Mouse (Mus musculus) gastrocnemius, postnatal 14 days (tissue): ENCODE data around the gene Vps53. TPM values are rescaled to one million over a fixed set of nuclear protein-coding genes. Genes with fewer than 3 reads are reported as not detected.
"Not testable (repeated sequence)": the region's sequence is repeated elsewhere in the genome, so short reads cannot be mapped to it uniquely, and the experiment has no call there.

Experiments used
- DNase-seq: peaks from one replicate; pipeline ENCODE4 v3.0.0; 2021; ENCODE audit warnings: mixed read lengths
- intact Hi-C: fragments of 180-260 bp; cut with DNase I; formaldehyde crosslinking; loops from one replicate; pipeline ENCODE4 v1.15.1; 2025; ENCODE audit warnings: low total_unique reads
- long read RNA-seq, 2 experiments: library from polyadenylated mRNA; stranded (forward); transcript quantifications; one replicate each; pipeline ENCODE4 v2.0.0; 2021
- total RNA-seq, 2 experiments: library from RNA; stranded (reverse); gene quantifications; 2 replicates each; pipeline ENCODE4 v1.2.3; 2021

Vps53 gene
- 10 to 100 TPM; 23.8 to 26.4 TPM for total RNA-seq
- long read RNA-seq, experiment 1, transcript Vps53-201 (22 exons, 2,833 nt): major isoform, 12 of 20 reads
- long read RNA-seq, experiment 1, partial matches to known transcripts: 4 of 20 reads
- long read RNA-seq, experiment 1, other reads (novel, unspliced or antisense): 1 of 20 reads
- long read RNA-seq, experiment 2, transcript Vps53-201 (22 exons, 2,833 nt): major isoform, 20 of 32 reads
- long read RNA-seq, experiment 2, partial matches to known transcripts: 5 of 32 reads
- long read RNA-seq, experiment 2, other reads (novel, unspliced or antisense): 2 of 32 reads

DNA sequence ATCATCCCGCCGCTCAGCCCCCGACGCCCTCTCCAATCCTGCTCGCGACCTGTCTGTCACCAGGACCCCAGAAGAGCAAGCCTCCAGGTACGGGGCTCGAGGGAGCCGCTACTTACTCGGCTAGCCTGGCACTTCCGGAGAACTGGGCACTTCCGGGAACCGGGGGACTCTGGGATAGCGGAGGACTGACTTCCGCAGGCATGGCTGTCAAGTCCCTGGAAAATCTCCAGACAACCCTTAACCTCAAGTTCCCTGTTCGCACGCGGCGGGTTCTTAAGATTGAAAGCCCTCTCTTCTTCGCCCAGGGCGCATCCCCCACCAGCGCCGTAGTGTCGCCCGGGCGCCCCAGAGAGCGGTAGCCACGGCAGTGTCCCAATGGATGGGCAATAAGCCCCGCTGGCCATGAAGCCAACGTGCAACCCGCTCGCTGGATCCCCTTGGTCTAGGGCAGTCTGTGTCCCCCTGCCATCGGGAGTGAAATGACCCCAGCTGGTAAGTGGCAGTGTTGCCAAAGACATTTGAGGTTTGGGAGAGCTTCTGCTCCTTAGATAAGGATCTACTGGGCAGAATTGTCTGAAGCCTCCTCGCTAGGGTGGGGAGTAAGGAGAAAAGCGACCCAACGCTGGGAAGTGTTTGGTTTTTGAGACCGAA lies at the start of gene Vps53, which contains the start of gene Fam57a:
Vps53 (minus strand) TSS at position 153 of the 651 bp plus-strand sequence.
Fam57a (plus strand) TSS at position 177 of the 651 bp plus-strand sequence.
- intact Hi-C loops: loop anchor here (10.0 kb wide), 1 partner anchor 225 kb away; the partner anchor contains the start of gene Timm22
- peak; percentile 89 for DNase-seq

DNA sequence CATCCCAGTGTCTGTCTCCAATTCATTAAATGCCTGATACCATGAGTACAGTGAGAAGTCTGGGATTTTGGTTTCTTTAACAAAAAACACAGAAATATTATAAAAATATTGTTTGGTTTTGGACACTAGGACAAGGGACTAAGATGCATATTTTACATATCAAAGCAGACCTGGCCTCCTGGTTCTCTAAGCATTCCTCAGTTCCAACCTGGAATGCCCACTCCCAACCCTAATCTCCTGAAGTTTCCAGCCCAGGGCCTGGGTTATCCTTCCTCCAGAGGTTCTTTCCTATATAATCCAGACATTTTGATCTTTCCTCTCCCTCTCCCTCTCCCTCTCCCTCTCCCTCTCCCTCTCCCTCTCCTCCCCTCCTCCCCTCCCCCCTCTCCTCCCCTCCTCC lies 45.6 kb upstream of the Vps53 start:
- DNase-seq: no peak
- intact Hi-C loops: no loop called here

DNA sequence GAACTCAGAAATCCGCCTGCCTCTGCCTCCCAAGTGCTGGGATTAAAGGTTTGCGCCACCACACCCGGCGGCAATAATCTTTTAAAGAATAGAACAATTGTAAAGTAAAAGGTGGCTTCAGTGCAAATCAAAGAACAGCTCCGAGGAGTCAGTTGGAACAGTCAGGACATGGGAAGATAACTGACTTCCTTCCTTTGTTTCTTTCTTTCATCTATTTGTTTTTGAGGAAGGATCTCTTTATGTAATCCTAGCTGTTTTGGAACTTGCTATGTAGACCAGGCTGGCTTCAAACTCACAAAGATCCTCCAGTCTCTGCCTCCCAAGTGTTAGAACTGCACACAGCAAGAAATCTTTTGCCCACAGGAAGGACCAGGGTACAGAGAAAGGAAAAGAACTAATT lies 45.2 kb upstream of the Vps53 start:
- intact Hi-C loops: no loop called here
- no peak for DNase-seq

DNA sequence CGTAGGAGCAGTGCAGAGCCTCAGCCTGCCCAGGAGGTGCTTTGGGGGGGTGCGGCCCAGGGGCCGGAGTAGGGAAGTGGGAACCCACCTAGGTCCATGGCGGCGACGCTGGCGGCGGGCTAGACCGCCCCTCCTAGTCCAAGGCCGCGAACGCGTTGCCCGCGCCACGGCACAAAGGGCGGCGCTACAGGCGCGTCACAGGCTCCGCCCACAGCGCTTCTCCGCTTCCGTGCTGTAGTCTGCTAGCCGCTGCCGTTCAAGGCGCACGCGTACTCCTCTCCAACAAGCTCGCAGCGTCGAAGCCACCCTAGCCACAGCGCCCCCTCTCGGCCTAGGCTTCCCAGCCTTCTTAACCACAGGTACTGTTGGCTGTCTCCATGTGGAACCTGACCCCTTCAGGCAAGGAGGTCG lies 37.9 kb upstream of the Vps53 start, which contains the start of the genes Dbil5 and Gemin4:
Dbil5 (plus strand) TSS at position 219 of the 411 bp plus-strand sequence.
Gemin4 (minus strand) TSS at position 275 of the 411 bp plus-strand sequence.
- peak; percentile 97 for DNase-seq
- intact Hi-C loops: no loop called here

DNA sequence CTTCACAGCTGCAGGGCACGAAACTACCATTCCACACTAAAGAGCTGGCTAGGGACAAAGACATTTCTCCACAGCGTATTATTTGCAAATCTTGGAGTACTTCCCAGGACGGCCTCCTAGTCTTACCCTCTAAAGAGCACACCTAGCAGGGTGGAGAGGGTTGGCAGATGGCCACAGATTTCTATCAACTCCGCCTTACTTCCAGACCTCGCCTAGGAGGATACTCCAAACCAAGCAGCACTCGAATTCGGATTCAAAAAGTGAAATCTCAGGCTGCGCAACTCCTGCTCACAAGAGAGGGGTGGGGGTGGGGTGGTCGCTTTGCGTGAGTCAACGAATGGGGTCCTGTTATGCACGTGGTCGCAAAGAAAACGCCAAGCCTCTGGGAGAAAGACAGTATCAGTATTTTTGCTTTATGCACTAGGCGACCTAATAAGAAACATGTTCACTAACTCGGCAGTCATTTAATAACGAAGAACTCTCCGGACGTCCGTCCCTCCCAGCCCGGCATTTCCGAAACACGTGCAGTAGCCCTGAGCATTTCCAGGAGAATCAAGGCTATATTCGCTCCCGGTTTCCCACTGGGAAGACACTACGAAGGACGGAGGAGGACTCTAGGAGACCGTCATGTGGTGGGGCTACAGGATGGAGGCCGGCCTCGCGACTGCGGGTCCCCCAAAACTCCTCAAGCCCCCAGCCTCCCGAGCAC lies 37.4 kb upstream of the Vps53 start:
- no peak for DNase-seq
- intact Hi-C loops: no loop called here

DNA sequence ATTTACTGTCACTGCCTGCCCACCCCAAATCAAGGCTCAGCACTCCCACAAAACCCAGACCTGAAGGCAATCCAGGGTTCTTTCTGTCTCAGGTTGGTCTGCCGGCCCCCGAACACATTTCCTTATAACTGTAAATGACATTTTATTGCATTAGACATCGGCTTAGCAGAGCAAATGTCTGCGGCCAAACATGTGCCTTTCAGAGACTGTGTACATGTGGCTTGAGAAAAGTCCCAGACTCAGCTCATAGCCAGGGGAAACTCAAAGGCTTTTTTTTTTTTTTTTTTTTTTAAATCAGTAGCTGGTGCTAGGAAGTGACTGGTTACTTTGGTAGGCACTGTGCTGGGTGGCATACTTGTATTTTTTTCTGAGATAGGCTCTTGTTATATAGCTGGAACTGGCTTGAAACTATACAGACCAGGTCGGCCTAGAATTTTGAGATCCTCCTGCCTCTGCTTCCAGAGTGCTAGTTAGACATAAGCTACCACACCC lies 36.6 kb upstream of the Vps53 start:
- intact Hi-C loops: no loop called here
- DNase-seq: no peak

DNA sequence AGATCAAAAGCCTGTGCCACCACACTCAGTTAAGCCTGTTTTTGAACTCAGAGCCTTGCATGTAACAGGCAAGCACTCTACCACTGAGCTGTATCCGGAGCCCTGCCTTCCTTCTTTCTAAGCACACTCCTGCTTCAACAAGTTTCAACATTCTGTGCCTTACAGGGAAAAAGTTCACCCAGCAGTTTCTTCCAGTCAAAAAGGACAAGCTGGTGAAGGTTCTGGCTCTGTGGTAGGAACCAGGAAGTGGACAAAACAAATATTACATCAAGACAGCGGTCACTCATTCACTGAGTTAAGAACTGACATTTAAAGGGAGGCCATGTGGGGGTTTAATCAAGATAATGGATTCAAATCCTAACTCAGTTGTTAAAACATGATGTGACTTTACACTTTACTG lies 35.6 kb upstream of the Vps53 start:
- intact Hi-C loops: no loop called here
- no peak for DNase-seq

DNA sequence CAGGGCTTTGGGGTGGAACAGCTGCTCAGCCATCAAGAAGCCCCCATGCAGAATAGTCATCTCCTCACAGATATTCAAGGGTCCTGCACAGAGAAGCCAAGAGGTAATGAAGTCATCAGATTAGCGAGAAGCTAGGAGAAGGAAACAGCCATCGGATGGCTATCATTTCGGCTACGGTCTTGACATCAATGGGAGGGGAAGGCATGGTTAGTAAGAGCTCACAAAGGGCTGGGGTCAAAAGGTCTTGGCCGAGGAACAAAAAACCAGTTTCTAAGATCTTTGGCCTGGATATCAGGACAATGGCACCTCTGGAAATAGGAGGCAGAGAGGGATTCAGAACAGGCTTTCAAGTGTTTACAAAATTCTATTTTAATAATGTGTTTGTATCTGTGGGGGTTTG lies 34.4 kb upstream of the Vps53 start:
- intact Hi-C loops: no loop called here
- DNase-seq: no peak

DNA sequence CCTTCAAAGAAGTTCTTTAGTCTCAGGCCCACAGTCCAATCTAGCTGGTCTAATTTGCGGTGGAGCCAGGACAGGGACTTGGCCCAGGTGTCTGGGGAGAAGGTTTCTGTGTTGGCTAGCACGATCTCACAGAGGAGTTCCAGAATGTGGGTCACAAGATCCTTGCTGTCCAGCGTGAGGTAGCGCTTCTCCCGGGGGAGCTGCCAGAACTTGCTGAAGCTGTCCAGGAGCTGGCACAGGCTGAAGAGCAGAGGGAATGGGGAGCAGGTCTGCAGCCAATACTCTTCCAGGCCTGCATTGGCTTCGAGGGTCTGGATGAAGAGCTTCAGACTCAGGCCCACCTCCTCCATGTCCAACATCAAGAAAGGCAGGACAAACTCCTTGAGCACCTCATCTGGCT lies 32.1 kb upstream of the Vps53 start:
- peak; percentile 20 for DNase-seq
- intact Hi-C loops: not testable (repeated sequence)

DNA sequence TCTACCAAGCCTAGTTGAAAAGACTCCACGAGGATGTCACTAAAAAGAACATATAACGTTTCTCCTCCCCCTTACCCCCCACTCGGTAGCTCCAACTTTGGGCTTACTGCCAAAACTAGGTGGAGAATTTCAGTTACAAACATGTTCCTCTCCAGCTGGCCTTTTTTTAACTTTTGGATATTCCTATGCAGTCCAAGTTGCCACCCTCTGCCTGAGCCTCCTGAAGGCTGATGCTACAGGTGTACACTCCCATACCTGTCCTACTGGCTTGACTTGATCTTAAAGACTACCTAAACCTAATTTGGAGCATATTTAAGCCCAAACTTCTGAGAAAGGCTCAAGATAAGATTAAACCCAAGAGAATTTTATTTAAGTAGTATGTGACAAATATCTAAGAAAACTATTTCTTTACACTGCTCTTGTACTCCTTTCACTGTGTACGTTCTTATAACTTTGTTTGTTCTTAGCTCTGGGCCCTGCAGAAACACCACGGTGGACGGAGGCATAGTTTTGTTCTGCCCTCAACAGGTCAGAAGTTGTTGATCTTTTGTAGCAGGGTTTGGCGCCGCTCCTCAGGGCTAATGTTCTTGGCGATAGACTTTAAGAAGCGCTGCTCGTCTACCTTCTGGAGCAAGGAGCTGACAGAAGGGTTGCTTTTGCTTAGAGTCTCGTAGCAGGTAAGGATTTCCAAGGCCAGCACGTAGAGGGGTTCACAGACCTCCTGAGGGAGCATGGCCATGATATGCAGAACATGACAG lies 31.0 kb upstream of the Vps53 start:
- intact Hi-C loops: no loop called here
- no peak for DNase-seq

DNA sequence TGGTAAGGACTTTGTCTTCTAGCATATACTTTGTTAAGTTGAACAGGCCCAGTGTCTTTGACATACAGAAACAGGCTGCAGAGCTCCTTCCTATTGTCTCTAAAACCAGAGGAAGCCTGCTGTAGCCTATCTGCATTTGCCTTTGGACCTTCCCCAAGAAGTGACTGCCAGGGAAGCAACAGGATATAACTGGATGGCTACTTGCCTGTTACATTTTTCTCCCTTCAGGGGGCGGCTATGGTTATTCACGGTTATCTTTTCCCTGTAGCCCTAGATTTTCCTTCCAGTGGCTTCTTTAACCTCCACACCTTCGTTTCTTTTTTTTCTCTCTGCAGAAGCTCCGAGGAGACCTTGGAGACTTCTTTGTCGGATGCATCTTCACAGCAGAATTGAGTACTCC lies 27.3 kb upstream of the Vps53 start:
- intact Hi-C loops: no loop called here
- DNase-seq: no peak

DNA sequence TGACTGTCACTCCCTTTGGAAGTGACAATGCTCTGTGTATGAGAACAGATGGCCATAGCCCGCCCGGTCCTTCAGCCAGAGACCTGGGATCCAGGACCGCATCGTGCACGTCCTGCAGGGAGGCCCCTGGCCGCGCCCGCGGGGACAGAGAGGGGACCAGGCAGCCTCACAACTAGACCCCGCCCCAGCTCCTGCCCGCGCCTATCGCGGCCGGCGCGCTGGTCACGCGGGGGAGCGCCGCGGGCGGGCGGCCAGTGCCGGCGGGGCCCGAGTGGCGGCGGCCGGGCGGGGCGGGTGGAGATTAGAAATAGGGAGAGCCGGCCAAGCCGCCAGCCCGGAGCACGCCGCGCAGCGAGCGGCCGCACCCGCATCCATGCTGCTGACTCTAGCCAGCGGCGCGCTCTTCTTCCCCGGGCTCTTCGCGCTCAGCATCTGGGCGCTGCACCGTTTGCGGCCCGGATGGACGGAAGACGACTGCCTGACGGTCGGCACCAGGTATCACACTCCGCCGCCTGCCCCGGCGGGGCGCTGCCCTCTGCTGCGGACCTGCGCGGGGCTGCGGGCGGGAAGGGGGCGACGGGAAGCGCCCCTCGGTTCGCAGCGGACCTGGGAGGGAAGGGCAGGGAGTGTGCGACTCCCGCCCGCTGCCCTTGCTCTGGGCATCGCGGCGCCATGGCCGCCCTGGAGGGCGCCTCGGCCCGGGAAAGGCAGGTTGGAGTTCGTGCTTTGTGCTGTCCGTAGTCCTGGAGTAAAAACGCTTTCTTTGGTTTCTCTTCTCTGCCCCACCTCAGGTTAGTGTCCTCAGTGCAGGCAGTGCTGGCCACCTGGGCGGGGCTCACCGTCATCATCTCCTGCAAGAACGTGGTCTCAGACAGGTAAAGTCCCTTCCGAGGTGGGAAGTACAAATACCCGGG lies 22.6 kb upstream of the Vps53 start:
- DNase-seq: peak; percentile 90
- intact Hi-C loops: no loop called here

DNA sequence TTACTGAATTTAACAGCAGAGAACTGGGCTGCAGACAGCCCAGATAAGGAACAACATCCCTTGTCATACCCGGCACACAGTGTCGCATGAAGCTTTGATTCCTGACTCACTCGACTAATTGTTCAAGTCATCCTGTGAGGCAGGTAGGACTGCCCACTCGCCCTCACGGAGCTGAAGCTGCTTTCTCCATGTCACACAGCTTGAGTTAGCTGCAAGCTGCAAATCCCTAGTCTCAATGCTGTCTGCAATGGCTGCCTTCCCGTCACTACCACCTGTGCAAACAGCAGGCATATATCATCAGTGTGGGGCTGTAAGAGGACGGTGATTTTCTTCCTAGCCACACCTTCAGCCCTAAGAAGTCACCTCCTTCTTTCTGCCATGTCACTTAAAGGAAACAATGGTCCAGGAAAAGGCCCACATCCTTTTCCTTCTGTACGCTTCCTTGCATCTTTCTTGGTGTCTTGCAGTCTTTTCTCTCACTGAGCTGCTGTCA lies 17.6 kb upstream of the Vps53 start:
- DNase-seq: no peak
- intact Hi-C loops: no loop called here

DNA sequence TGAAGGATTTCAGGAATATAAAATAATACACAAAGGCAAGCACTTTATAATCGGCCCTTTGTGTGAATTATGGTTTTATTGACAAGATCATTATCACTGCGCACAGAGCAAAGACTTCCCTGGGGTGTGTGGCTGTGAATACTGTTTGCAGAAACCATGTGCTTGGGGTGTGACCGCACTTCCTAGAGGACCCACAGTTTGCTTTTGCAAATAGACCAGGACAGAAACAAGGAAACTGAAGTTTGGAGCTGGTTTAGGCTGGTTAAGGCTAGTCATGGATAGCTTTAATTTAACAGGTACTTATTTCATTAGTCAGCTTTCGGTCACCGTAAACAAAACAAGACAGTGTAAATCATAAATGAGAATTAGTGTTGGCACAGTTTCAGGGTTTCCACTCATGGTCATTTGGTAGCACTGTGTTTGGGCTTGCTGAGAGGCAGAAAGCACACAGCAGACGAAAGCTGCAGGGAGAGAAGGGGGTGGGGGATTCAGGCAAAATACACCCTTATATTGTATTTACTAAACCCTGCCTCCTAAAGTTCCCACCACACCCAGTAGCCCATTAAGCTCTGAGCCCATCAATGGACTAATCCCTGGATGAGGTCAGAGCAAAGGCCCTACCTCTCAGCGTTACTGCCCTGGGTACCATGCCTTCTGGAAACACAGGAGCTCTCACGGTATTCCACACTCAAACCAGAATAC lies 17.0 kb upstream of the Vps53 start:
- intact Hi-C loops: no loop called here
- DNase-seq: no peak

DNA sequence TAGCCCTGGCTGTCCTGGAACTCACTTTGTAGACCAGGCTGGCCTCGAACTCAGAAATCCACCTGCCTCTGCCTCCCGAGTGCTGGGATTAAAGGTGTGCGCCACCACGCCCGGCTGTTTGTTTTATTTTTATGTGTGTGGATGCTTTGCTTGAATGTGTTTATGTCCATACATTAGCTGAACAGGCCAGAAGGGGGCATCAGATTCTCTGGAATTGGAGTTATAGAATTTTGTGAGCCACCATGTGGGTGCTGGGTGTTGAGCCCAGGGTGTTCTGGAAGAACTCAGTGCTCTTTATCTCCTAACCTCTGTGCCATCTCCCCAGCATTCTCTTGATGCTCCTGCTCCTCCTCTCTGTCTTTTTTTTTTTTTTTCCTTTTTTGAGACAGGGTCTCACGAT lies 7.5 kb upstream of the Vps53 start:
- DNase-seq: no peak
- intact Hi-C loops: no loop called here

DNA sequence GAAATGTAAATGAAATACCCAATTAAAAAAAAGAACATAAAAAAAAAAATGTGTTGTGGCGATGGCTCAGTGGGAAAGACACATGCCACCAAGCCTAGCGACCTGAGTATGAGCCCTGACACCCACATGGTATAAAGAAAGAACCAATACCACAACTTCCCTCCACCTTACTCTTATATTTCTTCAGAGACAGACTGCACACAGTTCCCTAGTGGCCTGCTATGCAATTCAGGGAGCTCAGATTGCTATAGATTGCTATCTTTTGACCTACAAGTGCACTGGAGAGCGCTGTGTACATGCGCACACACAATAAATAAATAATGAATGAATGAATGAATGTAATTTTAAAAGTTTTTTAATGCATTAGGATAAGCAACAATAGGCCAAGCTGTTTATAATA lies 4.3 kb upstream of the Vps53 start:
- intact Hi-C loops: no loop called here

DNA sequence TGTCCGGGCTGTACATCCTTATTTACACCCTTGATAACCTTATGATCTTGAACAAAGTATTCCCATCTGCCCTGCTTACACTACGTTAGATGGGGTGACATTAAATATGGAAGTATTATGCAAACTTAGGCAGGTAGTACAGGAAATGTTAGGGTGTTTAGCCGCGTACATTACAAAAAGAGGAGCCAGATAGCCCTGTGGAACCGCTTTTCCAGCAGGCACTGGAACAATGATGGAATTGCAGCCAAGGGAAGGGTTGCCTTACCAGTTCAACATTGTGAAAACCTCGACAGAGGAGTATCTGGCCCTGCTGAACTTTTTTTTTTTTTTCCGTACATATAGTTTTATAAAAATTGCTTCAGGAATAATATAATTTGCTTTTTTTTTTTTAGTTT lies 696 bp upstream of the Vps53 start:
- DNase-seq: no peak
- intact Hi-C loops: no loop called here

More for the DNA sequence above, 4.3 kb upstream of the Vps53 start:
- DNase-seq: no peak
